Mouse (Mus musculus) ES-Bruce4 (cell line): ENCODE results near the gene Cit. TPM values are rescaled to one million over a fixed set of nuclear protein-coding genes. Genes with fewer than 3 reads are reported as not detected.
"Not testable (repeated sequence)": the region's sequence is repeated elsewhere in the genome, so short reads cannot be mapped to it uniquely, and the experiment has no call there.

Source experiments
- H3K27ac ChIP-seq: 2 replicates; pipeline ENCODE4 v1.5.1; 2012; ENCODE audit warnings: low read length, inconsistent platforms; ENCODE audit not compliant: insufficient read depth
- H3K27me3 ChIP-seq: 2 replicates; pipeline ENCODE4 v1.6.1; 2012; ENCODE audit warnings: mild to moderate bottlenecking, low read length, inconsistent platforms; ENCODE audit not compliant: control insufficient read depth, poor library complexity, insufficient read depth, severe bottlenecking
- H3K36me3 ChIP-seq: 2 replicates; pipeline ENCODE4 v1.6.1; 2012; ENCODE audit warnings: inconsistent platforms, mild to moderate bottlenecking, low read length, moderate library complexity; ENCODE audit not compliant: control insufficient read depth, poor library complexity, insufficient read depth, severe bottlenecking
- H3K4me1 ChIP-seq: one replicate; pipeline ENCODE4 v1.8.1; 2011; ENCODE audit warnings: low read length; ENCODE audit not compliant: control insufficient read depth, insufficient read depth
- H3K4me3 ChIP-seq: 2 replicates; pipeline ENCODE4 v1.5.1; 2011; ENCODE audit warnings: low read depth, mild to moderate bottlenecking, low read length
- H3K9ac ChIP-seq: 2 replicates; pipeline ENCODE4 v1.6.1; 2012; ENCODE audit warnings: low read depth, mild to moderate bottlenecking, inconsistent platforms; ENCODE audit not compliant: poor library complexity, severe bottlenecking
- H3K9me3 ChIP-seq: replicated peaks from 2 replicates; pipeline ENCODE4 v1.6.1; 2012; ENCODE audit warnings: mild to moderate bottlenecking, low read length, inconsistent platforms; ENCODE audit not compliant: control insufficient read depth, poor library complexity, insufficient read depth, severe bottlenecking
- CTCF ChIP-seq: IDR thresholded peaks from one replicate; pipeline ENCODE4 v1.8.1; 2011; ENCODE audit warnings: low read depth, low read length
- EP300 ChIP-seq: IDR thresholded peaks from 2 replicates; pipeline ENCODE4 v1.6.1; 2011; ENCODE audit warnings: low read depth, low read length; ENCODE audit not compliant: insufficient read depth
- POLR2A ChIP-seq: IDR thresholded peaks from one replicate; pipeline ENCODE4 v1.8.1; 2011; ENCODE audit warnings: low read length; ENCODE audit not compliant: insufficient read depth
- polyA plus RNA-seq: library from polyadenylated mRNA; stranded (reverse); fragments of >200 nt; gene quantifications from 2 replicates; pipeline ENCODE4 v1.2.4, GENCODE M21; 2011; ENCODE audit warnings: low read depth; ENCODE audit not compliant: missing spikeins, insufficient read depth, insufficient read length

The Cit gene
- 59.5 and 67.1 TPM in 2 replicates for polyA plus RNA-seq

DNA sequence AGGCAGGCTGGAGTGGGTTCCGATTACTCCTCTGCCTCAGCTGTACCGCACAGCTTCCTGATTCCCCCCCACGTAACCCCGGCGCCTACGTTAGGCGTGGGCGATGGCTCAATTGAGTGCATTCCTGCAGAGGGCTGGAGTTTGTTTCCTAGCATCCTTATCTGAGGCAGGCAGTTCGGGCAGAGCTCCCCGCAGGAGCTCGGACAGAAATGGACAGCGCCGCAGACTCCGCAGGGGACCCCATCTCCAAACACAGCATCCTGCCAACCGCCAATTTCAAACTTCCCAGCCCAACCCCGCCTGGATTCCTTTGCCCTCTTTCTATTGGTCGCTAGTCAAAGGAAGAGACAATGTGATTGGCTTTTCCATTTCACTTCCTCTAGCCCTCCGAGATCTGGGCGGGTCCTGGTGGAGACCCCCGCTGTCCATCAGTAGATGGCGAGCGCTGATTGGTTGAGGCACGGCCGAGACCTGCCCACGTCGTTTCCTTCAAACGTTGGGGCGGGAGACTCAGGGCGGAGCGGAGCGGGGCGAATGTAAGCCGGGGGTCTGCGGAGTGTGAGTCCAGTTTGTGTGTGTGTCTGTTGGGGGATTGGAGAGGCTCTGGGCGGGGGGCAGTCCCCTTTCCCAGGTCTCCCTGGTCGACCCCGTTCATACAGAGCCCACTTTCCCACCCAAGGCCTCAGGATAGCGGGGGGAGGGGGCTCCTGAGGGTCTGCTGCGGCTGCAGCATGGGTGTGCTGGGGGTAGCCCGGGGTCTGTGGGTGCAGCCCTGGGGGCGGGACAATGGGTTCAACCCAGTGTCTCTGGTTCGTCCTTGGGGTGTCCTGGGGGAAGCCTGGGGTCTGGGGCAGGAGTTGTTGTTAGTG is at the start of gene Cit:
Gene Cit (plus strand): TSS at position 513 of the 869 bp plus-strand sequence.
- peak within 1 kb of the TSS; percentile 75 for H3K27ac ChIP-seq

DNA sequence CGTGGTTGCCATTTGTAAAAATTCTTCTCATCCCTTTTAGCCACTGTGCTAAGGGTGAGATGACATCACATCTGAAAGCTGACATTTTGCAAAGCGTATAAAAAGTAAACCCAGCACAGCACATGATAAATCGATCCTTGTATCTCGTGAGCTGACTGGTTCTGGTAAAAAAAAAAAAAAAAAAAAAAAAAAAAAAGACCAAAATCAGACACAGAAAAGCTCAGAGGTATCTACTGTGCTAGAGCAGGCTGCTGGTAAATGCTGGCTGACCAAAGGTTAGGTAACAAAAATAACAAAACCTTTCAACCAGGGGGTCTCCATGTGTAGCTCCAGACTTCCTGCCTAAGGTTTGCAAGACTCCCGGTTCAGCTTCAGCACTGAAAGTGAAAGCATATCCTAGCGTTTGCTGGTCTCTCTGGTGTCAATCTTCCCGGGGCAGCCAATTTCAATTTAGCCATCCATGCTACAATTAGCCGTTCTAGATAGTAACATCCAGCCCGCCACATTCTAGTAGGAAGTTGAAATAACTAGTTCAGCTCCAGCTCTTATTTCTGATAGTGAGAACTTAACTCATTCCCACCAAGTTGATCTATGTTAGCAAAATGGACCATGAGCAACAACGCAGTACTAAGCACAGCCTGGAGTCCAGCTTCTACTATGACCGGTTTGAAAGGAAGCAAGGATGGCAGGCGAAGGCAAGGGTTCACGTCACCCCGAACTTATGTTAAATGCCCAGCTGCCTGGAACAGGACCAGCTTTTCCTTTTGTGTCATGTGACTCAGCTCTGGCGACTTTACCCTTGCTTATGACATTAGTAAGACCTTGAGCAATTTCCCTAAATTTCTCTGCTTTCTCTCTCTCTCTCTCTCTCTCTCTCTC is 45.8 kb upstream of the Cit start:
- TF ChIP-seq POLR2A (no peak), CTCF (no peak), EP300 (no peak)
- Histone ChIP-seq H3K4me1 (no peaks in the 10 kb centered on the region), H3K9ac (no peak overlapping the region), H3K27me3 (no peaks in the 10 kb centered on the region), H3K4me3 (no peak overlapping the region), H3K27ac (no peak overlapping the region), H3K9me3 (no peaks in the 10 kb centered on the region), H3K36me3 (no peaks in the 10 kb centered on the region)

More for the DNA sequence above, at the start of gene Cit:
- Histone ChIP-seq H3K9me3 (no peaks in the 10 kb centered on the region), H3K9ac (peak within 1 kb of the TSS; percentile 82), H3K4me1 (peaks cover 4% of the 10 kb centered on the region), H3K4me3 (peak within 1 kb of the TSS; percentile 91), H3K27me3 (no peaks in the 10 kb centered on the region), H3K36me3 (no peaks in the 10 kb centered on the region)
- no peak for TF ChIP-seq CTCF
- peak; percentile 66 for TF ChIP-seq POLR2A

DNA sequence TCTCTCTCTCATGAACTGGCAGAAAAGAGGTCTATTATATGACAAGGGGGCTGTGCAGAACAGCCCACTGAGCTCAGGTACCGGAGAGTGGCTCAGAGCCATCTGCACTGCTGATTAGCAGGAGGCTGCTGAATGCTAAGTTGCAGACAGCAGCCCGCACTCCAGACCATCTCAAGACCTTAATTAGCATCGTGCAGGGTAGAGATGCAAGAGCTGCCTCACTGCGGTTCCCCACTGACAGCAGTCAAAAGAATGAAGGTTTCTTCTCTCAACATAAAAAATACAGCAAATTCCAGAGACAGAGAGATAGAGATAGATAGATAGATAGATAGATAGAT is 45.2 kb upstream of the Cit start:
- no peak overlapping the region for H3K4me3 ChIP-seq
- no peaks in the 10 kb centered on the region for H3K36me3 ChIP-seq
- no peak overlapping the region for H3K9ac ChIP-seq
- no peak for TF ChIP-seq CTCF
- no peak for TF ChIP-seq EP300
- TF ChIP-seq POLR2A = no peak
- no peaks in the 10 kb centered on the region for H3K9me3 ChIP-seq
- H3K27ac ChIP-seq = no peak overlapping the region
- H3K4me1 ChIP-seq = no peaks in the 10 kb centered on the region
- H3K27me3 ChIP-seq = no peaks in the 10 kb centered on the region

DNA sequence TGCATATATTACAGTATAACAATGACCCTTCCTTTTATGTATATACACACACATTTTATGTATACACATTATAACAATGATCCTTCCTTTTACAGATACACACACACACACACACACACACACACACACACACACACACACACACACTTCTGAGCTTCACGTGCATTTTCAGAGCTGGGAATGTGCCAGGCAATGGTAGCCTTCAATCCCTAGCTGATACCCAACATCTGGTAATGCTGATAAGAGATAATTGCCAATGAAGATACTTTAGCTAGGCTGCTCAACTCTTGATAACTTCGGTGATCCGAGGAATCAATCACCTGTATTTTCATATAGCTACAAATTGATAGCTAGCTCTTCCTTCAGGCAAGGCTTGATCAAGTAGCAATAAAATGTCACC is 32.8 kb upstream of the Cit start:
- no peaks in the 10 kb centered on the region for H3K27me3 ChIP-seq
- TF ChIP-seq POLR2A = no peak

DNA sequence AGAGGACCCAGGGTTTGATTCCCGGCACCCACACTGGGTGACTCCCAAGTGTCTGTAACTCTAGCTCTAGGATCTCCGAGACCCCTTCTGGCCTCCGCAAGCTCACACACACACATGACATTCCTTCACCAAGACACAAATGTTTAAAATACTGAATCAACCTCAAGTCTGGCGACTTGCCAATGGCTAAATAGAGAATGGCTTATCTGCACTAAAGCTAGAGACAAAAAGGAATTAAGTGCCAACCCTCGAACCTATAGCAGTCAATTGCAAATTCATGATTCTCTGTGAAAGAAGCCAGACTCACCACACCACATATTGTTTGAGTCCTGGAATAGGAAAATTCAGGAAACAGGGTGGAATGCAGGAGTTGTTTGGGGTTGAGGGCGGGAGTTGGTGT is 28.1 kb upstream of the Cit start:
- H3K36me3 ChIP-seq = no peaks in the 10 kb centered on the region
- no peak overlapping the region for H3K4me3 ChIP-seq
- no peaks in the 10 kb centered on the region for H3K27me3 ChIP-seq
- no peaks in the 10 kb centered on the region for H3K9me3 ChIP-seq
- H3K4me1 ChIP-seq = no peaks in the 10 kb centered on the region
- no peak overlapping the region for H3K9ac ChIP-seq
- TF ChIP-seq POLR2A = no peak
- no peak for TF ChIP-seq EP300
- TF ChIP-seq CTCF = no peak
- no peak overlapping the region for H3K27ac ChIP-seq

More for the DNA sequence above, 32.8 kb upstream of the Cit start:
- no peaks in the 10 kb centered on the region for H3K9me3 ChIP-seq
- no peaks in the 10 kb centered on the region for H3K36me3 ChIP-seq
- no peak overlapping the region for H3K27ac ChIP-seq
- no peak overlapping the region for H3K4me3 ChIP-seq
- H3K4me1 ChIP-seq = no peaks in the 10 kb centered on the region
- no peak overlapping the region for H3K9ac ChIP-seq

DNA sequence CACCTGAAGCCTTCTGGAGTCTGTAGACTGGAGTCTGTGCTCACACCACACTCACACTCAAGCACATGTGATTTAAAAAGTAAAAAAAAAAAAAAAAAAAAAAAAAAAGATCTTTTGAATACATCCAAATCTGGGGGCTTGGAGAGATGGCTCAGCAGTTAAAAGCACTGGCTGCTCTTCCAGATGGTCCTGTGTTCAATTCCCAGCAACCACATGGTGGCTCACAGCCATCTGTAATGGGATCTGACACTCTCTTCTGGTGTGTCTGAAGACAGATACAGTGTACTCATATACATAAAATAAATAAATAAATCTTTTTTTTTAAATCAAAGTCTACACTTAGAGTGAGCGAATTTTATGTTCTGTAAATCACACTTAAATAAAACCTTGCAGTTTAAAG is 27.4 kb upstream of the Cit start:
- H3K9ac ChIP-seq, H3K27me3 ChIP-seq, H3K27ac ChIP-seq, H3K36me3 ChIP-seq, H3K4me1 ChIP-seq, H3K4me3 ChIP-seq, H3K9me3 ChIP-seq: not testable (repeated sequence)
